Mouse (Mus musculus): ENCODE results near the gene Wnt1.
"Not testable (repeated sequence)": the region's sequence is repeated elsewhere in the genome, so short reads cannot be mapped to it uniquely, and the experiment has no call there.

Wnt1 gene

DNA sequence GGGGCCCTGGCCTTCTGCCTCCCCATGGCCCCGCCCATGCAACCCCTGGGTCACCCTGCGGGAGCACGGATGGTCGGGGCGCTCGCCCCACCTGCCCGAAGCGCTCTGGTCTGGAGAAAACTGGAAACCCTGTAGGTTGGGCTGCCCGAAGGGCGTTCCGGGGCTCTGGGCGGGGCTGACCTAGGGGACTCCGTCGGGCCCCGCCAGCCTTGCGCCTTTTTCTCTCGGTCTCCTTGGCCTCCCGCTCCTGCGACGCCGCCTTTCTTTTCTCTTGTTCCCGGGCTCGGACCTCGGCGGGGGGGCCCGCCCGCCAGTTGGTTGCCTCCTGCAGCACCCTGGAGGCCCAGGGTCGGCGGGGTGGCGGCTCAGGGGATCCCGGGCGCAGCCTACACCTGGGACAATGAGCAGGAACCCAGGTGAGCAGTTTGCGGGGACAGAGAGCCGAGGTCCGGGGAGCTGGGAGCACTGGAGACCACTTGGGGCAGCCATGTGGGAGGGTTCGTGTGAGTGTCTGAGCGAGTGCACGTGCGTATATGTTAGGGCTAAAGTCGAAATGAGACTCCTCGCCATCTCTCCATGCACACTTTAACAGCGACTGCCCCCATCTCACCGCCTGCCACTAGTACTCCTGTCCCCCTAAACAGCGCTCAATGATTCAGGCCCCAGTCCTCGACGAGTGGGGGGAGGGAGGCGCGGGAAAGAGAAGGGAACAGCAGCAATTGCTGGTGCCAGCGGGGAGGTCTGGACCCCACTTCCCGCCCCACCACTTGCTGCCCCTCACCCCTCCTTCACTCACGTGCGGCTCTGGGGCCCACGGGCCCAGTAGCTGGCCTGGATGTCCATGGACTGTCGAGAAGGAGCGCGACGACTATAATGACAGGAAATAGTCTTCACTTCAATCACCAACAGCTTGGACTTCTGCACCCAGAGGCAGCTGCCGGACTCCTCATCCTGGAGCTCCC is 17.4 kb downstream of the Wnt1 start:
- no peak for DNase-seq

DNA sequence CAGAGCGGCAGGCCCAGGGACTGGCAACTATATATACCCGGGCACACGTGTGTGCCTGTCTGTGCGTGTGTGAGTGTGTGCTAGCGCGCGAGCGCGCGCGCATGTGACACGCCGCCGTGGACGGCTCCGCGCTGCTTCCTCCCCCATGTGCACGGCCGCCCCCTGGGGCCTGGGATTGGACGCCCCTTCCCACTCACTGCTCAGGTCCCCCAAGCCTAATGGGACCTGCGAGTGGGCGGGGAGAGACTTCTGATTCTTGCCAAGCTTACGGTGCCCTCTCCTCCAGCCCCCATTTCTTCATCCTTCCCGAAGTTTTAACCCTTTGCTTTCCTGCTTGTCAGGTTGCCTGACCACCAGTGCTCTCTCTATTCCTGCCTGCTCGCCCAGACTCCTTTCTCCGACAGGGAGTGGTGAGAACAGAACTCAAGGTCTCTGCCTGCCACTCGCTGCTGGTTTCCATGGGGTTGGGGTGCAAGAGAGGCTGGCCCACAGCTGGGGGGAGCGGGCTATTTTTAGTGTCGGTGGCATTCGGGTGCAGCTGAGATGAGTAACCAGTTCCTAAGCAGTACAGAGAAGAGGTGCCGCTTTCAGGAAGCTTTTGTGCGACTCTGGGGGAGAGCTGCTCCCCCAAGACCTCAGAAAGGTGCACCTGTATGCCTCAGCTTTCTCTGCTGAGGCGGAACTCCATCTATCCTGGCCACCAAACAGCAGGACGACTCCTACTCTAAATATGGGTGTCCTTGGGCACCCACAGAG is 18.4 kb downstream of the Wnt1 start:
- DNase-seq: peak; percentile 74

GRCm38 (mm10) chr15:98808651-98809134 is 19.0 kb downstream of the Wnt1 start:
- no peak for DNase-seq

- DNase-seq: no peak
Measured at GRCm38 (mm10) chr15:98809390-98809789, 19.7 kb downstream of the Wnt1 start, which contains the start of gene Ddn. Gene Ddn, minus strand, starts transcription at chr15:98809490.

DNA sequence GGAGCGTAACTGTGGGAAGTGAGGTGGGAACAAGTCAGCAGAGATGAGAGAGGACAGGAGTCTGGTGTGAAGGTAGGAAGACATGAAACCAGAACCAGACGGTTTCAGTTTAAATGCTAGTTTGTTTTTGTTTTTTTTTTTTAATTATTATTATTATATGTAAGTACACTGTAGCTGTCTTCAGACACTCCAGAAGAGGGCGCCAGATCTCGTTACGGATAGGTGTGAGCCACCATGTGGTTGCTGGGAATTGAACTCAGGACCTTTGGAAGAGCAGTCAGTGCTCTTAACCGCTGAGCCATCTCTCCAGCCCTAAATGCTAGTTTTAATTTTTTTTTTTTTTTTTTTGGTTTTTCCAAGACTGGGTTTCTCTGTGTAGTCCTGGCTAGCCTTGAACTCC is 20.6 kb downstream of the Wnt1 start:
- not testable (repeated sequence) for DNase-seq

- DNase-seq: no peak
Measured at GRCm38 (mm10) chr15:98812741-98813424, 23.2 kb downstream of the Wnt1 start.

GRCm38 (mm10) chr15:98818171-98818570 is 28.5 kb downstream of the Wnt1 start:
- DNase-seq: no peak

DNA sequence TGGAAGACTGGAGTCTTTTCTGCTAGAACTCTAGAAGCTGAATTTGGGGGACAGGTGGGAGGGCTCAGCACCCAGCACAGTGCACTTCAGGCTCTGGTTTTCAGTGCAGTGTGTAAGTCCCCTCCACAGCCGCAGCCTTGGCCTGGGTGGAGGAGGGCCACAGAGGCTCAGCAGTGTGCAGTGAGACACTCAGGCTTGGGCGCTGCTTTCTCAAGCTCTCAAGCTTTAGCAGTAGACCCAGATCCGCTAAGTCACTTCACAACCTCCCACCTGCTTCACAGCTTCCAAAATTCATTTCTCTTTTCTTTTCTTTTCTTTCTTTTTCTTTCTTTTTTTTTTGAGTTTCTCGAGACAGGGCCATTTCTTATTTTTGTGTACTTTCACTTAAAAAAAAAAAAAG is 31.3 kb downstream of the Wnt1 start:
- no peak for DNase-seq

DNA sequence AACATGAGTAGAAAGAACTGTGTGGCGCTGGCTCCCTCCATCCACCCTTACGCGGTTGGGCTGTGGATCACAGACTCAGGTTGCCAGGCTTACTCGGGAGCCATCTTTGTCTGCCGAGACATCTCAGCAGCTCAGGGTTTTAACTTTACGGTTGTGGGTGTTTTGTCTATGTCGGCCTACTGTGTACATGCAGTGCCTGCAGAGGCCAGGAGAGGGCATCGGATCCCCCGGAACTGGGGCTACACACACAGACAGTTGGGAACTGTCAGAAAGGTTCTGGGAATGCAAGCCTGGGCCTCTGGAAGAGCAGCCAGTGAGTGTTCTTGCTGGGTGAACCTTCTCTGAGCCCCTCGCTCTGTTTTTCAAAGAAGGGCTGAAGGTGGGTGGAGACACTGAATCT is 31.7 kb downstream of the Wnt1 start:
- DNase-seq: peak; percentile 57

- DNase-seq: no peak
Measured at GRCm38 (mm10) chr15:98822147-98822546, 32.5 kb downstream of the Wnt1 start.

DNA sequence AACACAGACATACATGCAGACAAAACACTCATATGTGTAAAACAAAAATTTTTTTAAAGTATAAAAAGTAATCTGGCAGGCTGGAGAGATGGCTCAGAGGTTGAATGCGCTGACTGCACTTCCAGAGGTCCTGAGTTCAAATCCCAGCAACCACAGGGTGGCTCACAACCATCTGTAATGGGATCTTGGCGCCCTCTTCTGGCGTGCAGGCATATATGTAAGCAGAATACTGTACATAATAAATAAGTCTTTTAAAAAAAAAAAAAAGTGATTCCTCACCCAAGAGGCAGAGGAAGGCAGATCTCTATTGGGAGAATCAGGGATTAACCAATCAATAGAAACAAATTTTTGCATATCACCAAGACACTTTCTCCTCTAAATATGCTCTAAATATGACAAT is 33.8 kb downstream of the Wnt1 start:
- no peak for DNase-seq

DNA sequence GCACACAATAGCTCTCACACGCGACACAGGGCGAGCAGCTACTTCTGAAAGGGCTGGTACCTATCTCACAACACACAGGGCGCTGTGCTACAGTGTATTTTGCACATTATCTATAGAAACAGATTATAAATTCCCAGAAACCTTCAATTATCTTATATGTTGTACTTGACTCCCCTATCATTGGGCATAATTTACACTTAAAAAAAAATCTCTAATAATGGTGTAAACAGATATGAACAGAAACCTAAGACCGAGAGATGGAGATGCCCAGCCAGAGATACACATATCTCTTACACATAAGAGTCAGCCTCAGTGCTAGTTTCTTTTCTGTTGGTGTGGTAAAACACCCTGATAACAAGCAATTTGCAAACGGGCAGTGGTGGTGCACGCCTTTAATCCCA is 38.0 kb downstream of the Wnt1 start:
- DNase-seq: no peak

- peak; percentile 99 for DNase-seq
Measured at GRCm38 (mm10) chr15:98830736-98831683, 41.4 kb downstream of the Wnt1 start, which contains the start of gene Prkag1. Gene Prkag1, minus strand, starts transcription at chr15:98831521.

GRCm38 (mm10) chr15:98831684-98832035 is 42.0 kb downstream of the Wnt1 start:
- DNase-seq: no peak

DNA sequence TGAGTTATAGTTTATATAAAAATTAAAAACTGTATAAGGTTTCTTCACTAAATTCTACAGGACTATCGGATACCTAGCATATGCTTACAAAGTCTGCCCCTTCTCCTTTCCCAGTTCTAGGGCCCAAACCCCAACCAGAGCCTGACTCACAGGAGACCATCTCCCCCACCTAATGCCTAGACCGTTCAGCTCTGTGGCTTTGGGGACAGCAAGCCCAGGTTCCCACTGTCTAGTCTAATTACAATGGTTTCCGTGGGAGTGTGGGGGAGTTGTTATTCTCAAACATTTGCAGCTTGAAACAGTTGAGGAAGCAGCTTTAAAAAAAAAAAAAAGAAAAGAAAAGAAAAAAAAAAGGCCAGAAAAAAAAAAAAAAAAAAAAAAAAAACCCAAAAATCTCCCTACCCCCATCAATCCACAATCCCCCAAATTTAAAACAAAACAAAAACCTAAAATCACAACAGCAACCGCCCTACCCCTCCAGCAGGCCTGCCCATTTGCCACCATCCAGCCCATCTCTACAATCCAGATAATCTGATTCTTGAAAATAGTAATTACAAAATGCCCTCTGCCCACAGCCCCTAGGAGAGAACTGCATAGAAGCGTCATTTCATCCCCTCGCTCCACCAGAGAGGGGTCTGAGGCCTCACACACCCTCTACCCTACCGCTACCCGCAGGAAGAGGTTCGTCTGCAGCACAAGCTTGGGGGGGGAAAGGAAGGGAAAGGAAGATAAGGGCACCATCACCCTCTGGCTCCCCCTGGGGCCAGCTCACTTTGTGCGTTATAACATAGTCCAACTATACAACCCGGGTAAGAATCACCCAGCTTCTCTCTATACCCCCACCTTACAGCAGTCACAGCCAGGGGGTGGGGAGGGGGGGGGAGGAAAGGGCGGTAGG is 42.8 kb downstream of the Wnt1 start:
- DNase-seq: peak; percentile 71

DNA sequence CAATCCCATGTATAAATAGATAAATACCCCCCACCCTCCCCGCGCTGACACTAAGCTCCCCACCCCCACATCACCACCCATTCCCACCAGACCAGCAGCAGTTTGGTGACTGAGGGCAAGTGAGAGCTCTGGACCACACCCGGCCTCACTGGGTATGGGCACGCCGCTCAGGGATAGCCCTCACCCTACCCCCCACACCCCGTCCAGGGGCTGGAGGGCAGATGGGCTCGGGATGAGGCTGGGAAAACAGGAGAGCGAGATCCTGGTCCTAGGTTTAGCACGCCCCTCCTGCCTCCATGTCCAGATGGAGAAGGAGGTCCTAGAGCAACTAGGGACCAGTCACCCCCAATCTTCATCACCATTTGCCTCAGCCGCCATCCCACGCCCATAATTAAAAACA is 43.6 kb downstream of the Wnt1 start:
- DNase-seq: no peak

- no peak for DNase-seq
Measured at GRCm38 (mm10) chr15:98834059-98834458, 44.4 kb downstream of the Wnt1 start.

GRCm38 (mm10) chr15:98835291-98835690 is 45.6 kb downstream of the Wnt1 start:
- DNase-seq: no peak

DNA sequence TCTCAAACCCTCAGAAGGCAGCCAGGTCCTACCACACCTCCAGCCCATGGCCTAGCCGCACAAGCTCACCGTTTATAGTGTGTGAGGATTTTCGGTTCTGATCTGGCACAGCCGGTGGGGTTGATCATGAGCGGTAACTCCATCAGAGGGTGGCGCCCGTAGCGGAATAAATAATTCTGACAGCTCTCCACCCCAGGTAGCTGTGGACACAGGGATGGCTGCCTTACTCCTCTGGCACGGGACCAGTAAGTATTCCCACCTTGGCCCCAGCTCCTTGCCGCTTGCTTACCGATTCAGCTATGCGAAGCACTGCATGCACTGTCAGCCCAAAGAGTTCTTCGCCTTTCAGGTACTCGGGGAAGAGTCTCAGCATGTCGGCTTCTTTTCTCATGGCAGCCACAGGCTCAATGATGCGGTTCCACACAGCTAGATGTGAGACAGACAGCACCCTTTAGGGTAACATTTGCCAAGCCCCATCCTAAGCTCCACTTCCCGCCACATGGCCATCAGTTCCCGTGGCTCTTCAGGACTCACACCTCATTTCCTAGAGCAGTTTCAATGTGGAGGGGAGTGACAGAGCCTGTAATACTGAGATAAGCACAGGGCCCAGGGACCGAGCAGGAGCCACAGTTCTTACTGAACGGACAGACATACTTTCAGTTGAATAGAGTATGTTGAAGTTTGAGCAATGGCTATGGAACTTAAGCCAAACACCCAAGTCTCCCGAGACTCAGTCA is 47.5 kb downstream of the Wnt1 start:
- DNase-seq: no peak

GRCm38 (mm10) chr15:98837743-98838103 is 48.1 kb downstream of the Wnt1 start:
- DNase-seq: no peak
